ENCODE assay signal across 30 mouse cellular contexts in genomic region chr17:86685263-86685662, GRCm38 (mm10).
A peak's percentile ranks its signal among the peaks of the same experiment; 100 is the strongest.
DNase-seq lines count a peak whose midpoint lies in the region; ATAC-seq and TF ChIP-seq lines count a peak whose summit lies in the region.
"Had no signal": no experiment of that assay in that cellular context is flagged by ENCODE, and none has a peak within 500 bp of the region (broad histone marks: within the 10 kb centered on the region; RNA-seq: fewer than 3 reads in every experiment).

No protein-coding gene starts in this region.

- no peaks in the 10 kb centered on the region for H3K4me1 ChIP-seq in MEL (ENCODE audit: control insufficient read depth in 1 of 2, insufficient read depth in 2 of 2, low read length in 2 of 2)
- no peaks in the 10 kb centered on the region for H3K4me1 ChIP-seq in midbrain, embryonic 15.5 days
- H3K4me1 ChIP-seq in thymus, adult 2 months (replicated peaks; ENCODE audit: control insufficient read depth, insufficient read depth, low read length), result no peaks in the 10 kb centered on the region
- H3K4me1 ChIP-seq: embryonic facial prominence, embryonic 10.5 days; embryonic facial prominence, embryonic 13.5 days; heart, embryonic 12.5 days; heart, embryonic 15.5 days; hindbrain, embryonic 10.5 days; hindbrain, embryonic 13.5 days had no signal

- TF ChIP-seq EP300 in MEL (IDR thresholded peaks at IDR 0.05; ENCODE audit: low read depth in 1 of 2, low read length in 2 of 2), result no peak

- no peak overlapping the region for H3K4me2 ChIP-seq in midbrain, embryonic 15.5 days
- H3K4me2 ChIP-seq: embryonic facial prominence, embryonic 13.5 days; heart, embryonic 12.5 days; heart, embryonic 15.5 days; hindbrain, embryonic 13.5 days had no signal

- WGBS in midbrain, embryonic 15.5 days, result 89% methylated on average over 4 of the region's 4 CpGs
- WGBS in thymus, adult 2 months, result 64% methylated on average over 4 of the region's 4 CpGs

- no peaks in the 10 kb centered on the region for H3K9me3 ChIP-seq in MEL (replicated peaks; ENCODE audit: insufficient read depth, low read length)
- no peaks in the 10 kb centered on the region for H3K9me3 ChIP-seq in midbrain, embryonic 15.5 days
- H3K9me3 ChIP-seq: embryonic facial prominence, embryonic 10.5 days; embryonic facial prominence, embryonic 13.5 days; heart, embryonic 15.5 days; hindbrain, embryonic 13.5 days had no signal

- peak; percentile 12 for DNase-seq in MEL (ENCODE audit: low read depth, low spot score)
- DNase-seq in MEL-GATA-1-ER (ENCODE audit: extremely low read depth, low read depth), result peak; percentile 7
- DNase-seq in thymus, adult 2 months, result no peak
- no peak for DNase-seq in cerebellum, adult 11 months
- DNase-seq: adrenal gland, postnatal 10 days; adrenal gland, postnatal 36 days; cerebellum, adult 2 months; cerebellum, adult 9-11 months; cerebellum, postnatal 25 days; embryo, embryonic 11 days; forebrain, postnatal 0 days; gastrocnemius, adult 2 months; gastrocnemius, postnatal 25 days; heart, postnatal 10 days; heart, postnatal 36 days had no signal

- H3K27me3 ChIP-seq in MEL (ENCODE audit: control insufficient read depth in 1 of 2, insufficient read depth in 2 of 2, low read length in 2 of 2), result no peaks in the 10 kb centered on the region
- H3K27me3 ChIP-seq in midbrain, embryonic 15.5 days (replicated peaks), result no peaks in the 10 kb centered on the region
- H3K27me3 ChIP-seq in thymus, adult 2 months (ENCODE audit: control insufficient read depth, insufficient read depth, low read length), result no peaks in the 10 kb centered on the region
- H3K27me3 ChIP-seq: embryonic facial prominence, embryonic 13.5 days; heart, embryonic 12.5 days; heart, embryonic 15.5 days; hindbrain, embryonic 13.5 days had no signal

- H3K27ac ChIP-seq in MEL (ENCODE audit: control insufficient read depth, low read depth, low read length), result no peak overlapping the region
- H3K27ac ChIP-seq in midbrain, embryonic 15.5 days, result no peak overlapping the region
- H3K27ac ChIP-seq in thymus, adult 2 months (ENCODE audit: control insufficient read depth, insufficient read depth, low read length), result no peak overlapping the region
- H3K27ac ChIP-seq: embryonic facial prominence, embryonic 10.5 days; embryonic facial prominence, embryonic 13.5 days; gastrocnemius, adult 2 months; heart, embryonic 15.5 days; hindbrain, embryonic 10.5 days; hindbrain, embryonic 13.5 days had no signal

- TF ChIP-seq POLR2A in MEL (IDR thresholded peaks at IDR 0.05; ENCODE audit: control insufficient read depth in 1 of 2, insufficient read depth in 1 of 2, low read depth in 1 of 2, low read length in 2 of 2, poor library complexity in 1 of 2), result no peak
- TF ChIP-seq POLR2A in thymus, adult 2 months (IDR thresholded peaks at IDR 0.05; ENCODE audit: control insufficient read depth, extremely low read depth, insufficient read depth, low read length, poor library complexity), result no peak

- H3K79me2 ChIP-seq in MEL (ENCODE audit: control insufficient read depth, insufficient read depth, low read length, poor library complexity), result no peaks in the 10 kb centered on the region

- no peaks in the 10 kb centered on the region for H3K36me3 ChIP-seq in MEL (ENCODE audit: control insufficient read depth in 1 of 2, insufficient read depth in 2 of 2, low read length in 2 of 2)
- H3K36me3 ChIP-seq in midbrain, embryonic 15.5 days (replicated peaks), result no peaks in the 10 kb centered on the region
- H3K36me3 ChIP-seq in thymus, adult 2 months (ENCODE audit: control insufficient read depth, insufficient read depth, low read length), result no peaks in the 10 kb centered on the region
- H3K36me3 ChIP-seq: embryonic facial prominence, embryonic 10.5 days; embryonic facial prominence, embryonic 13.5 days; heart, embryonic 12.5 days; heart, embryonic 15.5 days; hindbrain, embryonic 10.5 days; hindbrain, embryonic 13.5 days had no signal

- H3K9ac ChIP-seq in MEL (ENCODE audit: control insufficient read depth, low read depth, low read length, poor library complexity, severe bottlenecking), result no peak overlapping the region
- H3K9ac ChIP-seq in midbrain, embryonic 15.5 days, result no peak overlapping the region
- H3K9ac ChIP-seq: embryonic facial prominence, embryonic 13.5 days; forebrain, postnatal 0 days; heart, embryonic 12.5 days; heart, embryonic 15.5 days; hindbrain, embryonic 13.5 days had no signal

- no peak overlapping the region for H3K4me3 ChIP-seq in MEL (ENCODE audit: control insufficient read depth in 1 of 2, insufficient read depth in 1 of 2, low read depth in 2 of 2, low read length in 2 of 2)
- no peak overlapping the region for H3K4me3 ChIP-seq in midbrain, embryonic 15.5 days
- H3K4me3 ChIP-seq in thymus, adult 2 months (ENCODE audit: control insufficient read depth, insufficient read depth, low read length), result no peak overlapping the region
- H3K4me3 ChIP-seq: embryonic facial prominence, embryonic 10.5 days; embryonic facial prominence, embryonic 13.5 days; erythroblast, embryonic 14.5 days; gastrocnemius, adult 2 months; heart, embryonic 12.5 days; heart, embryonic 15.5 days; hindbrain, embryonic 10.5 days; hindbrain, embryonic 13.5 days had no signal

- peak; percentile 77 for ATAC-seq in megakaryocyte, adult 5-6 weeks (ENCODE audit: poor library complexity, severe bottlenecking)
- ATAC-seq in midbrain, embryonic 15.5 days (replicated peaks), result no peak
- ATAC-seq: CD4-positive, CD25-positive, alpha-beta regulatory T cell, adult 4 months; forebrain, embryonic 14.5 days; forebrain, postnatal 0 days; hindbrain, embryonic 16.5 days; inflammation-experienced regulatory T-cells, adult 6 months; intestine, postnatal 0 days; Patski had no signal

- no peak for TF ChIP-seq RAD21 in MEL (IDR thresholded peaks at IDR 0.05; ENCODE audit: low read depth, low read length)

- TF ChIP-seq CTCF in MEL (IDR thresholded peaks at IDR 0.05 in 2 of 3, conservative IDR thresholded peaks at IDR 0.05 in 1 of 3; ENCODE audit: control insufficient read depth in 1 of 3, insufficient read depth in 1 of 3, low read depth in 2 of 3, low read length in 3 of 3, poor library complexity in 1 of 3, severe bottlenecking in 1 of 3), result no peak
- no peak for TF ChIP-seq CTCF in thymus, adult 2 months (IDR thresholded peaks at IDR 0.05; ENCODE audit: borderline replicate concordance, control insufficient read depth, extremely low read depth, insufficient read depth, low read length, poor library complexity)

TF ChIP-seq in MEL, 35 proteins besides CTCF, POLR2A, EP300 and RAD21:
- TF ChIP-seq MAFK (IDR thresholded peaks at IDR 0.05; ENCODE audit: borderline replicate concordance, low read depth, low read length) (no peak), TCF12 (IDR thresholded peaks at IDR 0.05; ENCODE audit: low read depth, low read length) (no peak), POLR2AphosphoS5 (IDR thresholded peaks at IDR 0.05; ENCODE audit: borderline replicate concordance, low read depth, low read length) (no peak), ZNF384 (IDR thresholded peaks at IDR 0.05; ENCODE audit: low read depth, low read length) (no peak), USF2 (IDR thresholded peaks at IDR 0.05; ENCODE audit: borderline replicate concordance in 1 of 2, insufficient read depth in 1 of 2, low read depth in 1 of 2, low read length in 2 of 2) (no peak), NRF1 (IDR thresholded peaks at IDR 0.05; ENCODE audit: insufficient read depth, low read depth, low read length, poor library complexity, severe bottlenecking) (no peak), JUND (IDR thresholded peaks at IDR 0.05; ENCODE audit: low read depth, low read length) (no peak), SIN3A (IDR thresholded peaks at IDR 0.05; ENCODE audit: low read length) (no peak), UBTF (IDR thresholded peaks at IDR 0.05; ENCODE audit: borderline replicate concordance, insufficient read depth, low read depth, low read length) (no peak), MYC (IDR thresholded peaks at IDR 0.05; ENCODE audit: low read depth, low read length) (no peak), TBP (IDR thresholded peaks at IDR 0.05; ENCODE audit: low read depth, low read length) (no peak), MAX (IDR thresholded peaks at IDR 0.05; ENCODE audit: low read length) (no peak), CHD1 (IDR thresholded peaks at IDR 0.05; ENCODE audit: low read depth, low read length) (no peak), BHLHE40 (IDR thresholded peaks at IDR 0.05; ENCODE audit: borderline replicate concordance, low read depth, low read length) (no peak), TAL1 (IDR thresholded peaks at IDR 0.05; ENCODE audit: low read length) (no peak)

Comparison
In these comparisons a context has a peak if more than half of its experiments do, and no peak if none do; other contexts are left out.
1. DNase-seq: peak in MEL (single experiment) and MEL-GATA-1-ER (single experiment); none in thymus, adult 2 months (single experiment) and cerebellum, adult 11 months (single experiment).